Mouse (Mus musculus): ENCODE results near the gene Nck2. TPM values are rescaled to one million over a fixed set of nuclear protein-coding genes. Genes with fewer than 3 reads are reported as not detected.
"Not testable (repeated sequence)": the region's sequence is repeated elsewhere in the genome, so short reads cannot be mapped to it uniquely, and the experiment has no call there.

The Nck2 gene
- polyA plus RNA-seq, 1 experiment from 2014 or later, result 36.3 TPM

GRCm38 (mm10) chr1:43530295-43531020 is 86.1 kb downstream of the Nck2 start:
- Histone ChIP-seq H3K9ac (ENCODE audit: low read length) (no peak overlapping the region), H3K27ac (ENCODE audit: low read length) (no peak overlapping the region), H3K4me3 (replicated peaks; ENCODE audit: low read length) (no peak overlapping the region), H3K27me3 (ENCODE audit: control insufficient read depth, insufficient read depth, low read length) (no peaks in the 10 kb centered on the region), H3K36me3 (ENCODE audit: control insufficient read depth, insufficient read depth, low read length) (no peaks in the 10 kb centered on the region; the same call in 1 of the 2 replicates), H3K4me1 (ENCODE audit: control insufficient read depth, insufficient read depth, low read length) (peaks cover 21% of the 10 kb centered on the region), H3K4me2 (ENCODE audit: low read depth, low read length) (no peak overlapping the region), H3K9me3 (replicated peaks; ENCODE audit: control insufficient read depth, low read length) (no peaks in the 10 kb centered on the region)
- ATAC-seq (ENCODE audit: insufficient read depth, low FRiP score), result no peak
- WGBS, result 52% methylated on average over 7 of the region's 7 CpGs

GRCm38 (mm10) chr1:43531307-43531706 is 86.9 kb downstream of the Nck2 start:
- no peaks in the 10 kb centered on the region for H3K27me3 ChIP-seq (ENCODE audit: control insufficient read depth, insufficient read depth, low read length)
- H3K27ac ChIP-seq (ENCODE audit: low read length), result no peak overlapping the region
- H3K4me3 ChIP-seq (replicated peaks; ENCODE audit: low read length), result no peak overlapping the region
- H3K4me2 ChIP-seq (ENCODE audit: low read depth, low read length), result no peak overlapping the region
- no peak for ATAC-seq (ENCODE audit: insufficient read depth, low FRiP score)
- H3K9ac ChIP-seq (ENCODE audit: low read length), result no peak overlapping the region
- H3K36me3 ChIP-seq (ENCODE audit: control insufficient read depth, insufficient read depth, low read length), result no peaks in the 10 kb centered on the region; the same call in 1 of the 2 replicates
- 81% methylated on average over 7 of the region's 7 CpGs for WGBS
- no peaks in the 10 kb centered on the region for H3K9me3 ChIP-seq (replicated peaks; ENCODE audit: control insufficient read depth, low read length)
- peaks cover 21% of the 10 kb centered on the region for H3K4me1 ChIP-seq (ENCODE audit: control insufficient read depth, insufficient read depth, low read length)

- H3K4me2 ChIP-seq (ENCODE audit: low read depth, low read length), result no peak overlapping the region
- 52% methylated on average over 4 of the region's 4 CpGs for WGBS
- peaks cover 21% of the 10 kb centered on the region for H3K4me1 ChIP-seq (ENCODE audit: control insufficient read depth, insufficient read depth, low read length)
- no peak overlapping the region for H3K27ac ChIP-seq (ENCODE audit: low read length)
- H3K27me3 ChIP-seq (ENCODE audit: control insufficient read depth, insufficient read depth, low read length), result no peaks in the 10 kb centered on the region
- no peaks in the 10 kb centered on the region for H3K9me3 ChIP-seq (replicated peaks; ENCODE audit: control insufficient read depth, low read length)
- no peak overlapping the region for H3K4me3 ChIP-seq (replicated peaks; ENCODE audit: low read length)
- peak; percentile 34; the same call in 1 of the 2 replicates for ATAC-seq (ENCODE audit: insufficient read depth, low FRiP score)
- H3K36me3 ChIP-seq (ENCODE audit: control insufficient read depth, insufficient read depth, low read length), result no peaks in the 10 kb centered on the region; the same call in 1 of the 2 replicates
- H3K9ac ChIP-seq (ENCODE audit: low read length), result no peak overlapping the region
These were observed 87.9 kb downstream of the Nck2 start for GRCm38 (mm10) chr1:43532279-43532678.

GRCm38 (mm10) chr1:43533497-43533896 is 89.1 kb downstream of the Nck2 start:
- H3K9me3 ChIP-seq (replicated peaks; ENCODE audit: control insufficient read depth, low read length); ATAC-seq (ENCODE audit: insufficient read depth, low FRiP score); H3K4me2 ChIP-seq (ENCODE audit: low read depth, low read length); H3K27ac ChIP-seq (ENCODE audit: low read length); H3K27me3 ChIP-seq (ENCODE audit: control insufficient read depth, insufficient read depth, low read length); H3K4me3 ChIP-seq (replicated peaks; ENCODE audit: low read length); H3K9ac ChIP-seq (ENCODE audit: low read length); H3K36me3 ChIP-seq (ENCODE audit: control insufficient read depth, insufficient read depth, low read length): not testable (repeated sequence)
- peaks cover 21% of the 10 kb centered on the region for H3K4me1 ChIP-seq (ENCODE audit: control insufficient read depth, insufficient read depth, low read length)
- WGBS, result 87% methylated on average over 11 of the region's 11 CpGs

GRCm38 (mm10) chr1:43534060-43534760 is 89.8 kb downstream of the Nck2 start:
- 67% methylated on average over 5 of the region's 5 CpGs for WGBS
- peaks cover 18% of the 10 kb centered on the region for H3K4me1 ChIP-seq (ENCODE audit: control insufficient read depth, insufficient read depth, low read length)
- H3K27ac ChIP-seq (ENCODE audit: low read length), result no peak overlapping the region
- no peaks in the 10 kb centered on the region for H3K27me3 ChIP-seq (ENCODE audit: control insufficient read depth, insufficient read depth, low read length)
- H3K4me3 ChIP-seq (replicated peaks; ENCODE audit: low read length), result no peak overlapping the region
- no peaks in the 10 kb centered on the region; the same call in 1 of the 2 replicates for H3K36me3 ChIP-seq (ENCODE audit: control insufficient read depth, insufficient read depth, low read length)
- H3K9ac ChIP-seq (ENCODE audit: low read length), result no peak overlapping the region
- no peak for ATAC-seq (ENCODE audit: insufficient read depth, low FRiP score)
- H3K9me3 ChIP-seq (replicated peaks; ENCODE audit: control insufficient read depth, low read length), result no peaks in the 10 kb centered on the region
- H3K4me2 ChIP-seq (ENCODE audit: low read depth, low read length), result no peak overlapping the region

GRCm38 (mm10) chr1:43535519-43536000 is 91.2 kb downstream of the Nck2 start:
- 64% methylated on average over 6 of the region's 6 CpGs for WGBS
- no peaks in the 10 kb centered on the region; the same call in 1 of the 2 replicates for H3K36me3 ChIP-seq (ENCODE audit: control insufficient read depth, insufficient read depth, low read length)
- no peak overlapping the region for H3K4me2 ChIP-seq (ENCODE audit: low read depth, low read length)
- H3K4me1 ChIP-seq (ENCODE audit: control insufficient read depth, insufficient read depth, low read length), result peaks cover 11% of the 10 kb centered on the region
- H3K9me3 ChIP-seq (replicated peaks; ENCODE audit: control insufficient read depth, low read length), result no peaks in the 10 kb centered on the region
- no peak overlapping the region for H3K4me3 ChIP-seq (replicated peaks; ENCODE audit: low read length)
- no peak overlapping the region for H3K9ac ChIP-seq (ENCODE audit: low read length)
- H3K27me3 ChIP-seq (ENCODE audit: control insufficient read depth, insufficient read depth, low read length), result no peaks in the 10 kb centered on the region
- no peak for ATAC-seq (ENCODE audit: insufficient read depth, low FRiP score)
- H3K27ac ChIP-seq (ENCODE audit: low read length), result no peak overlapping the region; the same call in 1 of the 2 replicates

- no peaks in the 10 kb centered on the region; the same call in 1 of the 2 replicates for H3K36me3 ChIP-seq (ENCODE audit: control insufficient read depth, insufficient read depth, low read length)
- peaks cover 8% of the 10 kb centered on the region; the same call in 1 of the 2 replicates for H3K4me1 ChIP-seq (ENCODE audit: control insufficient read depth, insufficient read depth, low read length)
- H3K9me3 ChIP-seq (replicated peaks; ENCODE audit: control insufficient read depth, low read length), result no peaks in the 10 kb centered on the region
- no peak overlapping the region for H3K27ac ChIP-seq (ENCODE audit: low read length)
- no peak overlapping the region for H3K4me2 ChIP-seq (ENCODE audit: low read depth, low read length)
- 79% methylated on average over 2 of the region's 2 CpGs for WGBS
- H3K9ac ChIP-seq (ENCODE audit: low read length), result no peak overlapping the region
- H3K27me3 ChIP-seq (ENCODE audit: control insufficient read depth, insufficient read depth, low read length), result no peaks in the 10 kb centered on the region
- ATAC-seq (ENCODE audit: insufficient read depth, low FRiP score), result no peak
- H3K4me3 ChIP-seq (replicated peaks; ENCODE audit: low read length), result no peak overlapping the region
These were observed 91.9 kb downstream of the Nck2 start for GRCm38 (mm10) chr1:43536266-43536665.

- 79% methylated on average over 3 of the region's 3 CpGs for WGBS
- H3K9ac ChIP-seq (ENCODE audit: low read length), result no peak overlapping the region
- ATAC-seq (ENCODE audit: insufficient read depth, low FRiP score), result no peak
- H3K4me3 ChIP-seq (replicated peaks; ENCODE audit: low read length), result no peak overlapping the region
- H3K36me3 ChIP-seq (ENCODE audit: control insufficient read depth, insufficient read depth, low read length), result no peaks in the 10 kb centered on the region; the same call in 1 of the 2 replicates
- peaks cover 6% of the 10 kb centered on the region; the same call in 1 of the 2 replicates for H3K4me1 ChIP-seq (ENCODE audit: control insufficient read depth, insufficient read depth, low read length)
- H3K9me3 ChIP-seq (replicated peaks; ENCODE audit: control insufficient read depth, low read length), result no peaks in the 10 kb centered on the region
- no peaks in the 10 kb centered on the region for H3K27me3 ChIP-seq (ENCODE audit: control insufficient read depth, insufficient read depth, low read length)
- no peak overlapping the region for H3K27ac ChIP-seq (ENCODE audit: low read length)
- no peak overlapping the region for H3K4me2 ChIP-seq (ENCODE audit: low read depth, low read length)
These were observed 92.6 kb downstream of the Nck2 start for GRCm38 (mm10) chr1:43537021-43537420.

GRCm38 (mm10) chr1:43537496-43537895 is 93.1 kb downstream of the Nck2 start:
- Histone ChIP-seq H3K4me3 (replicated peaks; ENCODE audit: low read length) (no peak overlapping the region), H3K4me2 (ENCODE audit: low read depth, low read length) (no peak overlapping the region), H3K36me3 (ENCODE audit: control insufficient read depth, insufficient read depth, low read length) (no peaks in the 10 kb centered on the region; the same call in 1 of the 2 replicates), H3K9ac (ENCODE audit: low read length) (no peak overlapping the region), H3K27me3 (ENCODE audit: control insufficient read depth, insufficient read depth, low read length) (no peaks in the 10 kb centered on the region), H3K9me3 (replicated peaks; ENCODE audit: control insufficient read depth, low read length) (no peaks in the 10 kb centered on the region), H3K4me1 (ENCODE audit: control insufficient read depth, insufficient read depth, low read length) (peaks cover 3% of the 10 kb centered on the region; the same call in 1 of the 2 replicates), H3K27ac (ENCODE audit: low read length) (no peak overlapping the region)
- no peak for ATAC-seq (ENCODE audit: insufficient read depth, low FRiP score)
